Mouse (Mus musculus) kidney, adult 18-20 months (tissue): ENCODE data around the gene Snorc.
"Not testable (repeated sequence)": the region's sequence is repeated elsewhere in the genome, so short reads cannot be mapped to it uniquely, and the experiment has no call there.

Experiments
- DNase-seq: peaks from one replicate; pipeline ENCODE4 v3.0.0; 2021

Gene Snorc

GRCm38 (mm10) chr1:87469971-87470370 lies at the start of gene Snorc:
Gene Snorc (plus strand): TSS chr1:87470271.
- not testable (repeated sequence) for DNase-seq

GRCm38 (mm10) chr1:87435125-87435524 lies 34.9 kb upstream of the Snorc start:
- no peak for DNase-seq

DNA sequence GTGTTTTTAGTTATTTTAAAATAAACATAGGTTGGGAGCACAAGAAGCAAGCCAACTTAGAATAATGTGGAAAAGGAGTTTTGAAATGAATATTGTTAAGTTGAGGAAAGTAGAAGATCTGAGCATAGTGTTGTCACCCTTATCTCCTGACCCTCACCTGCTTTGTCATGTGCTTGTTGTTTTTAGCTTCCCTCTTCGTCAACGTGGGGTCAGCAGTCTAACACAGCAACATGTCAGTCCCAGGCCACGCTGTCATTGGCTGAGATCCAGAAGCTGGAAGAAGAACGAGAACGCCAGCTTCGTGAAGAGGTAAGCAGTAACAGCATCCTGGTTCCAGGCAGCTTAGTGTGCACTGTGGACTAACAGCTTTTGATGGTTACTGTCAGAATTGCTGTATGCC lies 33.5 kb upstream of the Snorc start:
- DNase-seq = no peak

GRCm38 (mm10) chr1:87447183-87448104 lies 22.6 kb upstream of the Snorc start:
- DNase-seq = peak; percentile 62

DNA sequence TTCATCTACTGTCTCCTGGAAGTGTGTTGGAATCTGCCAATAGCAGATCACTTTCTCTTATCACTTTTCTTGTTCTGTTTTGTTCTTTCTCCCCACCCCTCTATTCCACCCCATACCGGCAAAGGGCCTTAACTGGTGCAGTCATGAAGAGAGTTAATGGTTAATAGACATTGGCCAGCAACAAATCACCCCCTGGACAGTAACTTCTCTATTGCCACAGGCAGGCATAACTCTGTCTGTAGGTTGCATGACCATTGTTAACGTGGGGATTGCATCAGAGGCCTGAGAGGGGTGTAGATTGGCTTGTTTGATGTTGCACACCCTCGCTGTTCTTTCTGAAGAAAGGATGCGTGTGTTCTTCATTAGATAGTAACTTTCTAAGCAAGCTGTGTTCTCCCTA lies 20.6 kb upstream of the Snorc start:
- DNase-seq = no peak

- DNase-seq = no peak
These were observed 13.6 kb upstream of the Snorc start for GRCm38 (mm10) chr1:87456425-87456824.

- DNase-seq = no peak
These were observed 12.0 kb upstream of the Snorc start for GRCm38 (mm10) chr1:87458045-87458444.

GRCm38 (mm10) chr1:87459856-87460255 lies 10.2 kb upstream of the Snorc start:
- not testable (repeated sequence) for DNase-seq

DNA sequence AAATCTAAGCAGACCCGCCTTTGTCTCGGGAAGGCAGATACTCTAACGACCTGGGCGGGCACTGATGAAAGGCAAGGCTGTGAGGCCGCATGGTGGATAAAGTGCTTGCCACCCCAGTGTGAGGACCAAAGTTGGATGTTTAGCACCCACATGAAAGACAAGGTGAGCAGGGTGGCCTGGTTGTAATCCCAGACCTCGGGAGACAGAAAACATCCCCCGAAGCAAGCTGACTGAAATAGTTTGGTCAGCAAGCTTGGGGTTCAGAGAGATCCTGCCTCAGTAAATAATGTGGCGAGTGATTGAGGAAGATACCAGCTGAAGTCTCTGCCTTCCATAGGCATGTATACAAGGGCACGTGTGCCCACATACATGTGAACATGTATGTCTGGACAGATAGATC lies 2.6 kb upstream of the Snorc start:
- DNase-seq = no peak

DNA sequence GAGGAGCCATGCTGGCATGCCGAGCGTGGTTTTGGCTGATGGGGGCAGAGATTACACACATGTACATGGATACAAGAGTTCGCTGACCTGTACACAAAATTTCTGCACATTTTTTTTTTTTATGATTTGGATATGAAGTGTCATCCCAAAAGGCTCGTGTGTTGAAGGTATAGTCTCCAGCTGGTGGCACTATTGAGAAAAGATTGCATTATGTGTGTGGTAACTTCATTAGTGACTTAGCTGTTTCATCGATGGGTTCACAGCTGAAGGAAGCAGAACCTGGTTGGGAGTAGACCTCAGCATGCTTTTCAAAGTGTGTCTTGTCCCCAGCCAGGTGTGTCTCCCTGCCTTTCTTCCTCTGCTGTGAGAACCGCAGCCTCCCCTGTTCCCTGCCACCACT lies 1.8 kb upstream of the Snorc start:
- DNase-seq = no peak

GRCm38 (mm10) chr1:87471914-87472313 lies 1.8 kb downstream of the Snorc start:
- DNase-seq = no peak

DNA sequence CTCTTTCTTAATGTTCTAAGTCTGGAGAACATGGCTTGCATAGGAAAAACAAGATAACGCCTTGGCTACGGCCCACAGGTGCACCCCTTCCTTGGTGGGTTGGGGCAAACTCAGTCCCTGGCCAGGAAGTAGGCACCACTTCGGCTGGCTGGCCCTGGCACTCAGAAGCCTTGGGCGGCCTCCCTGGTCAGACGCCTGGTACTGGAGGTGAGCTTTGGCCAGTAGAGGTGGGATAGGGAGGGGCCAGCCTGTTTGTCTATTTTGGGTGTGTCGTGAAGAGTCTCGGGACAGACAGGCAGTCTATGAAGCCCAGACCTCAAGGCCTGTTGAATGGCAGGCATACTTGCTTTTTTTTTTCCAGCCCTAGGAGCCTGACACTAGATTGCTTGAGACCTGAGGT lies 2.5 kb downstream of the Snorc start:
- DNase-seq = peak; percentile 71

DNA sequence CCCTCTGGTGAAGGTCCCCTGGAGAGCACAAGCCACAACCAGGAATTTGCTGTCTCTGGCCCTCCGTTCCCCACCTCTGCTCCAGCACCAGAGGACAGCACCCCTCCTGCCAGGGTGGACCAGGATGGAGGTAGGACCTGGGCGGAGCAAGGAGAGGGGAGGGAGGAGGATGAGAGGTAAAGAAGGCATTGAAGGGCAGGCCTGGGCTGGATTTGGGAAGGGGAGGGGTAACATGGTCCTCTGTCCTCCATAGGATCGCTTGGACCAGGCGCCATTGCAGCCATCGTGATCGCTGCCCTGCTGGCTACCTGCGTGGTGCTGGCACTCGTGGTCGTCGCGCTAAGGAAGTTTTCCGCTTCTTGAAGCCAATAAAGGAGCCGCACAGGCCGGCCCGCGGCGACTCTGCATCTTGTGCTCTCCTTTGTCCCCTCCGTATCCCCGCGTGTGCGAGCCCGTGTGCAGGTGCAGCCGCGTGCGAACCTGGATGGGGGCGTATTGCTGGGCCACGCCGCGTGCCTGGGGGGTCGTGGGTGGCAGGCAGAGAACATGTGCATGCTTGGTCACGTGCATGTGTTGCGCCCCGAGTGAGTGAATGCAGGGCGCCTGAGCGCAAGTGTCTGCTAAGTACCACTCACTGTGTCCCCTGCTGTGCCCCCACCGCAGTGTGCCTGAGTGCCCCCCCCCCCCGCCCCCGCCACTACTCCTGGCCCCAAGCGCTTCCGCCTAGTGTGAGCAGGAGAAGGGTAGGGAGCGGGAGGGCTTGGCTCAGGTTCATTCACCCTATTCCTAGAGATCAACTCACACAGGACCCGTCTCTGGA lies 5.2 kb downstream of the Snorc start:
- no peak for DNase-seq

- no peak for DNase-seq
These were observed 12.5 kb downstream of the Snorc start for GRCm38 (mm10) chr1:87482546-87482945.

GRCm38 (mm10) chr1:87486386-87486785 lies 16.3 kb downstream of the Snorc start:
- no peak for DNase-seq

DNA sequence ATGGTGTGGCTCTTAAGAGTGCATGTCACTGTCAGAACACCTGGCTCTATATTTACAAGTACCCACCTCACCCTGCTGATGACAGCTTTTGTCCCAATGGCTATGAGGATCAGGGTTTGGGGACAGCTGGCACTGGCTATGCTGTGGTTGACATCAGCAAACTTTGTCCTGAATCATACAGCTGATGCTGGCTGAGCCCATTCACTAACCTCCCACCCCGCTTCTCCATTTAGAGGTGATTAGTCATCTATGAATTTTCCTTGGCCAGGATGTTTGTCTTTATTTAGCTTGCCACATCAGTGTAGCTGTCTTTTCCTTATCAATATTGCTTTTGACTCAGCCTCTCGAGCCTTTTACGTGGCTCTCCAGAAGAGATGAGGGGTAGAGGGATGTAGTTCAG lies 22.2 kb downstream of the Snorc start:
- no peak for DNase-seq

DNA sequence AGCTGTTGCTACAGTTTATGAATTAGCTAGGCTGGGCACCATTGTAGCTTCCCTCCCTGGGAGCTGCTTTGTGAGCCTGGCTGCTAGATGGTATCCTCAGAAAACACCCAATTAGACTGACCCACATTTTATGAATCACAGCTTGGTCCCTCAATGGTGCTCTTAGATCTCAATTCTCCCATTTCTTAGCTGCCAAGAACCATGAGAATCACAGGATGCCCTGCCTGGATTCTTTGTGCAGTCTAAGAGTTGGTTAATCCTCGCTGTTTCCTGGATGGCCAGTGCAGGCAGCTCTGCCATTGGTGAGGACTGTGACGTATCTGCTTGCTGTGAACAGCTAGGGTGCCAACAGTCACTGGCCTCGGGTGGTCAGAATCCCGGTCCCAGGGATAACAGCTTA lies 23.5 kb downstream of the Snorc start:
- DNase-seq = no peak

GRCm38 (mm10) chr1:87505524-87505923 lies 35.5 kb downstream of the Snorc start:
- DNase-seq = no peak

GRCm38 (mm10) chr1:87507857-87508256 lies 37.8 kb downstream of the Snorc start:
- peak; percentile 37 for DNase-seq

DNA sequence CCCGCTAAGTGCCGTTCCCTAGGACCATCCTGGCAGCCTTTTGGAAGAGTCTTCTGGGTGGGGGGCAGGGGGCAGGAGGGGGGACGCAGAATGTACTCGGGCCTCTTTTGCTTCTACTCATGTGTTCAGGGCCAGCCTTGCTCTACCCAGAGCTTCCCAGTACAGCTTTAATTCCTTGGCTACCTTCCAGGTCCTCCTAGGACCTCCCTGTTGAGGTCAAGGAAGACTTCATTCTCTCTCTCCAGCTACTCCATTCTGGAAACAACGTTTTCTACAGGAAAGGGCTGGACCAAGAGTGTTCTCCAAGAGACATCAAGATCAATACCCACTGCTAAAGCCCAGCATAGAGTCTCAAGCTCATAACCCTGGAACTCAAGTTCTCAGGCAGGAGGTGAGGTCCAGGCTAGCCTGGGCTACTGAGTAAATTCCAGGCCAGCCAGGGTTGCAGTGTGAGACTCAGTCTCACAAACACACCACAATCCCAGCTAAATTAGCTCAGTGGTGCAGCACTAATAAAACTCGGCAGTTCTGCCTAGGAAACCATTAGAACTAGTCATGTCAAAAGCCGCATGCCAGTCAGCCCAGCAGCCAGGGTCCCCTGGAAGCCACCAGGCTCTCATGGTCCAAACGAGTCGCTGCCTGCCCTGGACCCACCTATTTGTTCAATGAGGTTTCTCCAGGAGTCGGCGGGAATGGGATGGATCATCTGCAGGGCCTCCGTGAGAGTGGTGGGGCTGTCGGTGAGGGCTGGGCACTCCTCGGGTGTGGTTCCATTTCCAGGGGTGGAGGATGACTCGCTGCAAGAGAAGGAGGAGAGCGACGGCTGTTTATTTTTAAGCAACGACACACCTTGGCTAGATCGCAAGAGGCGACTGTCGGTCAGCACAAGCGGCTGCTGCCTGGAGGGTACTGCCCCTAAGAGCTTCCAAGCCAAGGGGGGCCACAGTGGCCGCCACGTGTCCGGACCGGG lies 38.8 kb downstream of the Snorc start:
- DNase-seq = peak; percentile 12

GRCm38 (mm10) chr1:87509561-87510165 lies 39.6 kb downstream of the Snorc start, which contains the start of gene Neu2:
Gene Neu2 (plus strand): TSS chr1:87509889.
- DNase-seq = peak; percentile 53

DNA sequence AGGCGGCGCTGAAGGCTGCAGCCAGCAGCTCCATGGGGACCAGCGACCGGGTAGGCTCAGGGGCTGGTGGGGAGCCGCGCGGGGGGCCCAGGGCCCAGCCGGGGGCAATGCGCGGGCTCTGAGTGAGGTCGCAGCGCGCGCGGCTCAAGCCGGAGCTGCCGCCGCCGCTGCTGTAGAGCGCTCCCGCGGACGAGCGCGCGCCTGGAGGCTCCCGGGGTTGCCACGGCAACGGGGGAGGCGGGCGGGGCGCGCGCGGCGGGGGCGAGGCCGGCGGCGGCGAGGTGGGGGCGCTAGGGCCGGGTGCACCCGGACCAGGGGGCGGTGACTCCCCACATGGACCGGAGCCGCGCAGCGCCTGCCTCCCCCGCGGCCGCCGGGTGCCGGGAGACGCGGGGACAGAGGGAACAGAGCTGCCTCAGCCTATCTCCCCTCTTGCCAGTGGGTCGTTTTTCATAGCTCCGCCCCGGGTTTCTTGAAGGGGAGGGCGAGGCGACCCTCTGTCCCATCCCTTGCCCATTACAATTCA lies 40.2 kb downstream of the Snorc start:
- peak; percentile 49 for DNase-seq
